Mouse (Mus musculus): ENCODE results near the gene Vmn1r42.

The Vmn1r42 gene

GRCm38 (mm10) chr6:89857552-89857951, 18.7 kb downstream of the Vmn1r42 start:
- Histone ChIP-seq H3K4me1 (replicated peaks; ENCODE audit: low read depth, low read length) (no peaks in the 10 kb centered on the region), H3K9me3 (ENCODE audit: low read length) (peaks cover 57% of the 10 kb centered on the region), H3K36me3 (ENCODE audit: insufficient read depth, low read length) (0 out of 2 replicates have a peak, but pooled peaks cover 3% of the 10 kb centered on the region), H3K4me3 (replicated peaks; ENCODE audit: low read length) (no peak overlapping the region), H3K27me3 (ENCODE audit: insufficient read depth, low read length) (no peaks in the 10 kb centered on the region)
- TF ChIP-seq CTCF (conservative IDR thresholded peaks at IDR 0.05; ENCODE audit: low read length) (no peak), POU5F1 (IDR thresholded peaks at IDR 0.05; ENCODE audit: borderline replicate concordance, low read length) (no peak), NANOG (IDR thresholded peaks at IDR 0.05; ENCODE audit: borderline replicate concordance, low read length) (no peak)

All from E14TG2a.4 (cell line).